Mouse (Mus musculus): ENCODE measurements at regions not wholly inside any gene's neighbourhood (a gene's known extent, or its start where the extent isn't known, plus 50 kb on each side); places are given as distances from the start of the nearest gene placed in this dataset.

DNA sequence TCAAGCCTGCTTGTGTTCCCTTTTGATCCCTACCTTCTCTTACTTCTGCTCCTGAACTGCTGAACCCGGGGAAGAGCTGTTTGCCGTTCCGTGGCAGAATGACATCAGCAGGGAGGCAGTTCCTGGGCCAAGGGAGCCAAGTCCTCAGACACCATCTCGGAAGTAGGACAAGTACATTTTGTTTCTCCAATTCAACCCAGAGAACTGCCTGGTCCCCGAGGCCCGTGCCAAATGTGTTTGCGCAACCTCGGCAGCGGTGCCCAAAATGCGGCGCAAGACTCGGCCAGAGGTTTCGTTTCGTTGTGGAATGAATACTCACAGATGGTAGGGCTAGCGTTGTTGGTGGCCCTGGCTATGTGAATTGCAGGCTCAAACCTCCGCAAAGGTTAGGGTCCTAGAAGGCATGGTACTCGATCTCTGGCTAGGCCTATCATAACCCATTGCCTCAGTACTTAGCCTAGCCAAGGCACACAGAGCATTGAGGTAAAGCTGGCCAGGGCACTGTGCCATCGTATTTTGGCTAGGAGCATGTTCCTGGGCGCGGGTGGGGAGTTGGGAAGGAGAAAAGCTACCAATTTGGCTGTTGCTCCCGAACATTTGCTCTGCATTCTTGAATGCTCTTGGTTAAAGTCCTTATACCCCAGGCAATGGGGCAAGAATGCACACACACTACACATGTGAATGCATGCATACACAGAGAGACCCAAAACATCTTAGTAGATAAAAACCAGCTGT is 333.0 kb downstream of the Foxo1 start:
- DNase-seq (ENCODE audit: low spot score): peak; percentile 44

DNA sequence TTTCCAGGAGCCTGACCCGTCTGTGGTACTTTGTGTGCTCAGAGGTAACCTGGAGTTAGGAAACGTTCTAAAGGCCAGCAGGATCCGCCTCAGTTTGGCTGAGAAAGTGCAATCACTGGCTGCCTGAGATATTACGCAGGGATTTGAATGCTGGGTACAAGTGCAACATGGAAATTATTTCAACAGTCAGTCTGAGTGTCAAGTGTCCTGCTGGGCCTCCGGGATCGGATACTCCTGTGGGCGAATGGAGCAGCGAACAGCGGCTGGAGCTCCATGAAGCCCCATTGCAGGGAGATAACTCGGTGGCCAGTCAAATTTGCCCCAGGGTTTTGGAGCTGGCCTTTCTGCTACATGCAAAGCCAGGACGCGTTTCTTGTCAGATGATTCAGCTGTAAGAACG is 332.4 kb downstream of the Foxo1 start:
- DNase-seq (ENCODE audit: low spot score): no peak

DNA sequence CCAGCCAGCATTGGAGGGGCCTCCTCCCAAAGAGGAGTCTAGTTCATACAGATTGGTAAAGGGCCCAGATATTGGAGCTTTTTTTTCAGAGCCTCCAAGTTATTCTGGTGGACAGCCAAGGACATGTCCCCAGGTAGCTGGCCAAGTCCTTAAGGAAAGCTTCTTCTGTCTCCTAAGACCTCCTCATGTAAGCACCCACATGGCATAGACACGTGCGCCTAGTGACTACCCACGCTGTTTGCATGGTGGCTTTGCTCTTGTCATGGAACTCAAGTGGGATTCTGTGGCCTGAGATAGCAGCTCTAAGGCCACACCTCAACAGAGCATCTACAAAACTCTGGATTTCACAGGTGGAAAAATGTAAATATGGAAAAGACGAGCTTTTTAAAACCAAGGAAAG is 332.0 kb downstream of the Foxo1 start:
- DNase-seq (ENCODE audit: low spot score): no peak

DNA sequence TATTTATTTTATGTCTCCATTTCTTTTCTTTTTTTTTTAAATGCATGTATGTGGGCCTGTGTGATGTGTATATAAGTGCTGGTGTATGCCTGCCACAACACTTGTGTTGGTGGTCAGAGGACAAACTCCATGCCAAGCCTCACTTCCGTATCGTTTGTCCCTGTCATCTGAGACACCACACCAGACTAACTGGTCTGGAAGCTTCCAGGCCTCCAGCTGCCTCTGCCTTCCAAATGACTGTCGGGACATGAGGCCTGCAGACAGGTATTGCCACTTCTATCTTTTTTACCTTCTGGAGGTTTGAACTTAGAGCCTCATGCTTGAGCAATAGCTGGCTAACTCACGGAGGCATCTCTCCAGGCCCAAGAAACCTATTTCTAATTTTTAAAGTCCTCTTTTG is 318.3 kb downstream of the Foxo1 start:
- no peak for DNase-seq (ENCODE audit: low spot score)

DNA sequence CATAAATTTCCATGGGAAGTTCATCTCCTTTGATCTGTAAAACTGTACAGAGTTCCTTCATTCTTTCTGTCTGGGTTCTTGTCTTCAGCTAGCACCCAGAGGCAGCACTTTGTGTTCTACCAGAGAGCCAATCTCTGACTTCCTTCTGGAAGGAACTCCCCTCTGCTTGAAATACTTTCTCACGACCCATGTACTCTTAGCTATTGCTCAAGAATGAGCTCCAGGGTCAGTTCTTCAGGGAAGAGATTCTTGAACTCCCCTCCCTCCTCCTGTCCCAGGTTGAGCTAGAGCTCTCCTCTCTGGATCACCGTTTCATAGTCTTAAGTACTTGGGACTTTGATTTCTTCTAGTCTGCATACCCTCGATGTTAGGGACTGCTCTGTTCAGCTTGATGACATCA is 311.8 kb downstream of the Foxo1 start:
- no peak for DNase-seq (ENCODE audit: low spot score)

DNA sequence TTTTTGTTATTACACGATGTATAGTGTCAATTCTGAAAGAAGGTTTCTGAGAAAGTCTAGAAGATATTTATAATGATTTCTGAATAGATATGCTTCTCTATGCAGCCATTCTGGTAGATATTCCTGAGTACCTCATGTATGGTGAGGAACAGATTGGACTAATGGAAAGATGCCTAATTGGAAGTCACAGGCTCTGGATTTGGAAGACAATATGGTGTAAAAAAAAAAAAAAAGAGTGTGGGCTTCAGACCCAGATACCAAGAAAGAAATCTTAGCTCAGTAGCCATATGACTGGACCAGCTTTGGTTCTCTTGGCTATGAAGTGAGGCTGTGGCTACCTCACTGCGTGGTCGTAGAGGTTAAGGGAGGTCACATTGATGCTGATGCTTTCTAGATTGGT is 311.0 kb downstream of the Foxo1 start:
- DNase-seq (ENCODE audit: low spot score): no peak

DNA sequence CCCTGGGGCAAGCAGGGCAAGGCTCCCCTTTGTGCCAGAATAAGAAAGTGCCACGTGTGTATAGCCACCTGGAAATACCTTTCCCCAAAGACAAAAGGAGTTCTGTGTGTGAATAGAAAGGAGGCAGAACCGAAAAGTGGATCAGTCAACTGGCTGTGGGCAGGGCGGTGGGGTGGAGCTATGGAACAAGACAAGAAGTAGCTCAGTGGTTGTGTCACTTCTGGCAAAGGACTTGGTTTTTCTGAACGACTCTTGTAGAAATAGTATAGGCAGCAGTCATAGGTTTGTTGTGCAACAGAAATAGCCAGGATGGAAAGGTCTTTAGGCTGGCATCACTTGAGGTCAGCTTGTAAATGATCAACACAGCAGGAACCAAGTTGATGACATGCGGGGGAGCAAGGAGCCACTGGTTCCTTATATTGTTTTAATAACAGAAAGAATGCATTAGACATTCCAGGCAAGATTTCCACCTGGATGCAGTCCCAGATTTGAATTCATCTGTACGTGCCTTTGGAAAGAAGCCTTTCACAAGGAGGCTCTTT is 308.6 kb downstream of the Foxo1 start:
- no peak for DNase-seq (ENCODE audit: low spot score)

DNA sequence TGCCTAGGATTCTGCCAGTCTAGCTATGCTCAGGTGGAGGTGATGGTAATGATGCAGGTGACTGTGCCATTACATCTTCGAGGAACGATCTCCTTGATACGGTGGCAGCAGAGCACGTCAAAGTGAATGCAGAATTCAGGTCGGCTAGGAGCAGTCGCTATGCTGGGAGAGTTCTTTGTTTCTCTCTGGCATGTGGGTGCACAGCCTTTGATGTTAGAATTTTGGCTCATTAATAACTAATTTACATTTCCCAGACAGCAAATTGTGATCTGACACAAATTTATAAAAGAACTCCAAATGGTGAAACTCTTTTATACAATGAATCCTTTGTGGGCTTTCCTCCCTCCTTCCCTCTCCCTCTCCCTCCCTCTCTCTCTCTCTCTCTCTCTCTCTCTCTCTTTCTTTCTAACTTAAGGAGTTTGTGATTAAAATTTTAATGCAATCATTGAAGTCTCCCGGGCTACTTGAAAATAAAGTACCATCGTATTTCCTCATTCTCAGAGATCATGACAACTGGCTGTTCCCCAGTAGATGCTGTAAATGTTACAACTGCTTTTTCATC is 307.2 kb downstream of the Foxo1 start:
- DNase-seq (ENCODE audit: low spot score): no peak

DNA sequence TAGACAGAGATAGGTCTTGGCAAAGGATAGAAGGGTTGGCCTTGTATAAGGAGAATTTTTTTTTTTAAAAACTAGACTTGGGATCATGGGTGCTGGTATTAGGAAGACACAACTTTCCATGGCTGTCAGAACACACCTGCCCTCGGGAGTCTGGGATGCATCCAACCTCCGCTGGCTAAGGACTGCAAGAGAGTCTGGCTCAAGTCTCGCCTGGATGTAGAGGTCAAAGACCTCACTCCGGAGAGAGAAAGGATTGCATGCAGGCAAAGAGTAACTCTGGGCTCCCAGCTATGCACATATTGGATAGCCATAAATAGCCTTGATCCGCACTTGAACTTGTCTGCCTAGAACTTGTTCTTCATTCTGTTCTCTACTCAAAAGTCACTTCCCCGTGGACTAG is 306.2 kb downstream of the Foxo1 start:
- DNase-seq (ENCODE audit: low spot score): no peak

DNA sequence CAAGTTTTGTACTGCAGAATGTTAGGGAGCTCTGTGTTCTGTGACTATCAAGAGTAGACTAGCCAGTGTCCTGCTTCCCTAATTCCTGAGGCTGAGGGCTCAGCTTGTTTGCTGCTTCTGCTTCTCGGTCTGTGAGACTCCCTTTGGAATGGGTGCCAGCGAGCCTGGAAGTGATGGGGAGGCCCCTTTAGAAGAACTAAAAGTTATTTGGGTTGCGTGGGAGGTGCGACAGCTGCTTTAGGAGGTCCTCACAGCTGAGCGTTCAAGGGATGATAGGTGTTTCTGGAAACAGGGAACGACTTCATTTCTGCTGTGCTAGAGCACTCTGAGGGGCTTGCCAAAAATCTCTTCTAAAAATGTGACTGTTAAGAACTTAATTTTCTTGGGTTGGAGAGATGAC is 305.7 kb downstream of the Foxo1 start:
- no peak for DNase-seq (ENCODE audit: low spot score)

DNA sequence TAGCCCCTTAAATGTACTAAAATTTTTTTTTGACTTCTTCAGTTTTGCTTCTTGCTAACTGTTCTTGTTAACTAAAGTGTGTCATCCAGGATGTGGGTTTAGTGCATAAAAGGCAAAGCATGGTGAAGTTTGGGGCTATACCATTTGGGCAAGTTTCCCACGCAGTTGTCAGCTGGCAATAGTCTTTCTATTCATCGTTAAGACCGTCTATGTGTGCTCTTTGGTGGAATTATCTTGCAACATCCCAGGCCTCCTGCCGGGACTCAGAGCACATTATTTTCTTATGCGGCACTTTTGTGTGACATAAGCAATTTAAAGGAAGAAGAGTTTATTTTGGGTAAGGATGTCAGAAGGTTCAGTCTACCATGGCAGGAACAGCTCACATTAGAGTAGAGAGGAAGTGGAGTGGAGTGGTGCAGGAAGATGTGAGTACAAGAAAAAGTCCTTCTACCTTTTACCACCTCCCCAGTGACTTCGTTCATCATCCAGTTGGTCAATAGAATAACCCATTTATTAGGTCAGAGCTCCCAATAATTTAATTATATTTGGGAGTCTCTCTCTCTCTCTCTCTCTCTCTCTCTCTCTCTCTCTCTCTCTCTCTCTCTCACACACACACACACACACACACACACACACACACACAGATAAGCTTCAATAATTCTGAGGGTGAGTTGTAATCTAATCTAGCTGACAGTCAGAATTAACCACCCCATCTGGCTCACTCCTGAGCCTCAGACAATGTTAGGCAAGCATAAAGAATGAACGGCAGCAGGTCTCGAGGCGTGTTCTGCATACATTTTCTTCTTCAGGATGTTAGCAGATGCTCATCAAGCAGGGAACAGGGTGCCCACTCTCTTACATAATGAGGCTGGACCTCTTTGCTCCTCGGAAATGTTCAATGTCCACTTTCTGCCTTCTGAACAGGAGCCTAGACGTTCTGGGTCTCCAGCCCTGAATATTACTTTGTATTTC is 304.7 kb downstream of the Foxo1 start:
- no peak for DNase-seq (ENCODE audit: low spot score)

DNA sequence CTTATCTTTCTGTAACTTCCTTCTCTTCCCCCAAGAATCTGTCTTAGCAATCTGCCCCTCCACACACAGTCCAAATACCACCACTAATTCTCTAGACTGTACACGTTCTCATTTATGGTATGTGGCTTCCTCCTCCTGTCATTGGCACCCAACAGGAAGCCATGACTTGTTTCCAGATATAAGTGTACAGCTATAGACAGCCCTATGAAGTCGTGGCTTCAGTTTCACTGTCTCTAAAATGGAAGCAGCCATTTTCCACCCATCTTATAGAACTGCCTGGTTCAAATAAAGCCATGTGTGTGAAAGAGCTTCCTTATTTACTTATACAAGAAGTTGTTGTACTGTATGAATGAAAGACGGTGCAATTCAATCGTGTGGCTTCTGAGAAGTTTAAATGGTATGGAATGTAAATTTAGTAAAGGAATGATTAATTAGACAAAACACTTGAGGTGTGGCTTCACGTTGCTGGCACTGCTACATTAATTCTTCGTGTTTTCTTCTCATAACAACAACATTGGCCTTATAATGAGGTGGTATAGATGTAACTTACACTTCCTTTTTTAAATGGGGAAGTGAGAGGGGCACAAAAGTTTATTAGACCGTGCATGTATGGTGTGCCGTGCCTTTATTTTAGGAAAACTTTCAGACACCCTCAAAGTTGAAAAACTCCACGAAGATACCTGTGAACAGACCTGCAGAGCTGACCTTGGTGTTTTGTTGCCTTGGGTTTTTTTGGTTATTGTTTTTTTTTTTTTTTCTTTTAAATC is 299.7 kb downstream of the Foxo1 start:
- no peak for DNase-seq (ENCODE audit: low spot score)

DNA sequence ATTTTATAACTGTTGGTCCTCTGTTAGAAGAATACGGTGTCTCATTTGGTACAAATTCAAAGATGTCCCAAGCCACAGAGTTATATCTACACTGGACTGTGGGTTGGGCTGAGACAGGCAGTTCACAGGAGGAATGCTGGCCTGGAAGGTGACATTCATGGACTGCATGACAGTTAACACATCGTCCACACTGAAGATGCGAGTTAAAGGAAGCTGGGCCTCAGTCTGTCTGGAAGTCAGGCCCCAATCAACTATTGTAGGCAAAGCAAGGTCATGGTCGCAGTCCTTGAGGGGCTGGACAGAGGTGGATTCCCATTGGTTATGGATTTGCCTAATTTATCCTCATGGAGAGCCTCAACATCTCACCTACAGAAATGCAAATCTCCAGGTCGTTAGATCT is 295.5 kb downstream of the Foxo1 start:
- no peak for DNase-seq (ENCODE audit: low spot score)

DNA sequence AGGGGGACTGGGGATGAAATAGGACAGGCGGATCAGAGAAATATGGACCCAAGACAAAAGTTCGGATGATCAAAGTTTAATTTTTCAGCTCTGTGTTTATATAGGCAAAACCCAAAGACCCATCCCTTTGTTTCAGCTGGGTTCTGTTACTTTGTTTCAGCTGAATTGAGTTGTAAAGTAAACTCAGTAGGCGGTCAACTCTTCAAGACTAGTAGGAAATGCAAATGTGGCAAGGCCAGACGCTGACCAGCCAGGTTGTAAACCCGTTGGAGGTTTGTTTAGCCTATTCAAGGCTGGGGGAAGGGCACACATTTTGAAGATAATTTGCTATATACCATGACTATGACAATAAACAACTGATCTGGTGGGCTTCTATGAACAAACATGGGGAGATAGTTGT is 294.7 kb downstream of the Foxo1 start:
- DNase-seq (ENCODE audit: low spot score): no peak

DNA sequence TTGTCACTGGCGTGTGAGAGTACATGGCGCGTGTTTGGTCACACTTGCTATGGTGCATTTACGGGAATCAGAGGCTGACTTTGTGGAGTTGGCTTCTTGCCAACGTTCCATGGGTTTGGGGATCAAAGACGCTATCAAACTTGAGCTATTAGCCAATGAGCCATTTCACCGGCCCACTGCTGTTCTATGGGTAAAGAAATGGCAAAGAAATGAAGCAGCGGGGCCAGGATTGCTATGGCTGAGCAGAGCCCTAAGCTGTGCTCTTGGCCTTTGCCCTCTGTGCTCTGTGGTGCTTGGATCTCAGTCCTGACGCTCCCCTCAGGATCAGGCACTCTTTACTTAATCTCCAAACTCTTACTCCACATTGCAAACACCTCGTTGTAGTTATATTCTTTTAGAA is 291.3 kb downstream of the Foxo1 start:
- DNase-seq (ENCODE audit: low spot score): no peak

DNA sequence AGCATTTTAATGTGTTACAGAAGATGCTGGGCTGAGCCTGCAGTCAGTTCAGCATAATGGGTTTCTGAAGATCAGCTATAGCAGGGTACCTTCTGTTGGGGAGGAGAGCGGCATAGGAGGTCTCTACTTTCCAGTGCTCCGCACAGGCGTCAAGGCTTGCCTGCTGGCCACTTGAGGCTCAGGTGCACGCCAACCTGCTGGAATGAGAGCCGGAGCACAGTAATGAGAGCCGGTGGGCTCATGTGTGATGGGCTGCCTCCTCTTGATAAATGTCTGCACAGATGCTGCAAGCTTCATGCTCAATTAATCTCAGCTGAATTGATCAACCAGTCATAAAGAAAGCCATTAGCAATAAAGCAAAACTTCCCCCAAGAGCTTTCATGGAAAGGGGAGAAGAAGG is 290.6 kb downstream of the Foxo1 start:
- no peak for DNase-seq (ENCODE audit: low spot score)

DNA sequence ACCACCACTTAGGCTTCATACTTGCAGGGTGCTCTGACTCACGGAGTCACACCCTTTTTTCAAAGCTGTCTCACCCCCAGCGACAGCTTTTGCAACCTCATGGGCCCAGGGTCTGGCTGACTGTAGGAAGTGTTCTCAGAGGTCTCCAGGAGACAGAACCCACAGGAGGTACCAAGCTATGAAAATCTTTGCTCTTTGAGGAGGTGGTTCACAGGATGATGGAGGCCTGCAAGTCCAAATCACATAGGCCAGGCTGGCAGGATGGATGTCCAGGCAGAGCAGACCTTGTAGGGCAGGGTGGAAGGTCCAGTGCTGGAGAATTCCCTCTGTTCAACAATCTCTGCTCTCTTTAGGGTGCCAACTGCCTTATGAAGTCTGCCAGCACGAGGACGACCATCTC is 289.2 kb downstream of the Foxo1 start:
- no peak for DNase-seq (ENCODE audit: low spot score)

DNA sequence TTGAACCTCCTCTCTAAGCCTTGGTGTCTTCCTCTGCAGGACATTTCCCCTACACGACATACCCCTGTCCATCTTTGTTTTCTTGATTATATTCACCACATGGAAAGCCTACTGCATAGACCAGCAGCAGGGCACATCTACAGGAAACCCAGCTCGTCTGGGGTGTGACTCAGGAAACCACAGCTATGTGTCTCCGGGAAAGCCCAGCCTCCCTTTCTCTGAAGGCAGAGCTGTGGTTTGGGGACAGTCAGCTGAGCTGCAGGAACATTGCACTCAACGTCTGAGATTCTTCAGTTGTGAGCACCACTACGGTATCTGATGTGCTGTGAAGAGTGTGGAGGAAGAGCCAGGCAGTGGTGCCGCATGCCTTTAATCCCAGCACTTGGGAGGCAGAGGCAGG is 286.9 kb downstream of the Foxo1 start:
- DNase-seq (ENCODE audit: low spot score): no peak

DNA sequence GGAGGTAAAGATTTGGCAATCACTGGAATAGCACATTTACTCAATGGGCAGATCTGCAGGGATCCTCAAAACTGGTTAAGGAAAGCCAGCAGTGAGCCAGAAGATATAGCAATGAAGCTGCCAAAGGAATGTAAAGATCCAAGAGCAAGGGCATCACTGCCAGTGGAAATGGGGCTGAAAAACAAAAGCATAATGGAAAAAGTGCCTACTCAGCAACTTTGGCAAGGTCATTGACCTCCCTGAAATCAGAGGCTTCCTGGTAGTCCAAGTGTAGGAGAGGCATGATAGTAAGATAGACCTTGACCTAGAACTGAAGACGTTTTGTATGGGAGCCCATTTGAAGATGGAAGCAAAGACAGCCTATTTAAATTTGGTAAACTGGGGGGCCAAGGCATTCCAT is 286.4 kb downstream of the Foxo1 start:
- DNase-seq (ENCODE audit: low spot score): no peak

DNA sequence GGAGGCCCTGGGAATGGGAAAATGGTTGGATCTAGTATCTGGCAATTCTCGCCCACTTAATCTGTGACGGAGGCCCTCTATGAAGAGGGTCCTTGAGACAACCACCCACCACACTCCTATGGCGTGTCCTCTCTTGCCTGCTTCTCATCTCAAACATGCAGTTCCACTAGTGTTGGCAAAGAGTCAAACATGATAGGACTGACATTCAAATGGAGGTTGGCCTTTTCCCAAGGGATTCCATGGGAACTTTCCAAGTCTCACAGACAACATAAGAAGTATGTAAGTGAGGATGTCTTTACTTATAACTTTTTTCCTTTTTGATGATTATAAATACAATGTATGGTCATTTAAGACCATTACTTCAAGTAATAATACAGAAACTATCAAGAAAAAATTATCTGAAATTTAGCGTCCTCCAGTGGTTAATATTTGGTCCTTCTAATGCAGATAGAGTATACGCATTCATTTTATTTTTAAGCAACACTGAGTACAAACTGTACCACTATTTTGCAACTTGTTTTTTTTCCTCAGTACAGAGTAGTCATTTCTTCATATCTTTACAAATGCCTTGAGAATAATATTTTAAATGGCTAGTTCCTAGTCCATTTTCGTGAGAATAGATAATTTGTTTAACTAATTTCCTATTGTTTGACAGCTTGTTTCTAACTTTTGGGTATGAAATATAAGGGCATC is 280.2 kb downstream of the Foxo1 start:
- no peak for DNase-seq (ENCODE audit: low spot score)

DNA sequence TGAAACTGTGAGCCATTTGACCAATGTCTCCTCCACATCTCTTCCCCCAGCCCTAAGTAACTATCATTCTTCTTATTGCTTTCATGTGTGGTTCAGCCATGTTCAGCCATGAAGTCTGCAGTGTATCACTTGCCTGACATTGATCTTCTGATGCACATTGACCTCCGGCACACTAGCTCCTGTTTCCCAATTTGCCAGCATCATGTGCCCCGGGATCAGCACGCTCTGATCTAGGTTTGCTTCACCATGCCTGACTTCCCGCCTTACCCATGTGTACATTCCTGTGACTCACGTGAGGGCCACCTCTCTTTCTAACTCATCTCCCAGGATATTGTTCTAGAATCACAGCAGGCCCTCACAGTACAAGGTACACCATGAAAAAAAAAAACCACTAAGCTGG is 277.9 kb downstream of the Foxo1 start:
- DNase-seq (ENCODE audit: low spot score): no peak
